Mouse (Mus musculus) ovary, postnatal 36 days (tissue): ENCODE measurements at regions not wholly inside any gene's neighbourhood (a gene's known extent, or its start where the extent isn't known, plus 50 kb on each side); places are given as distances from the start of the nearest gene placed in this dataset.

ENCODE experiments used
- DNase-seq: peaks from one replicate; pipeline ENCODE4 v3.0.0; 2022; ENCODE audit warnings: low spot score, mixed read lengths

DNA sequence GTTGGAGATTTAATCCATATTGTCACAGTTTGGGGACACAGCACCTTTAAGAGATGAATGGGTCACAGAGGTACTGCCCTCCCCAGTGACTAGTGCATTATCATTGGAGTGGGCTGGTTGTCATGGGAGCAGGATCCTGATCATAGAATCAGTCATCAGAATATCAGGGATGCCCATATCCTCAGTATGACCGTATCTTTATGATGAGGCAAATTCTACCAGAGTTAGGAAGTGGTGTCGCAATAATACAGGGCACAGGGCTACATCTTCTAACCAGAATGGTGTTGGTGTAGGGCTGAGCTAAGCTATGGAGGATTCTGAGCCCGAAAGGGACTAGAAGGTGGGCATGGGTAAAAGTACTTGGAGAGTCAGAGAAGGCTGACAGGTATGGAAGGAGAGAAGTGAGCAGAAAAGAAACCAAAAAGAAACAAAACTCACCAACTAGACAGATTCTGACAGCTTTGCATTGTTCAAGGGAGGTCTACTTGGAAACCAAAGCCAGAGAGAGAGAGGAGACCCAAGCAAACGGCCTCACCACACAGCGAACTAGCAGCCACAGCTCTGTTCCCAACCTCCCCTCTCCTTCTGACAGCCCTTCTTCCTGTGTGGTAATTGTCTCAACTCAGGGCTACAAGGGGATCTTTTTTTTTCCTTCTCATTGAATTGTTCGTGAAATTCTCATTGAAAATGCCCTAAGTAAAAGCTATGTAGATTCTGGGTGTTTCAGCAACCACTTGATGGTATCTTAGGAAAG is 129.2 kb downstream of the Lrrc30 start:
- DNase-seq = no peak

DNA sequence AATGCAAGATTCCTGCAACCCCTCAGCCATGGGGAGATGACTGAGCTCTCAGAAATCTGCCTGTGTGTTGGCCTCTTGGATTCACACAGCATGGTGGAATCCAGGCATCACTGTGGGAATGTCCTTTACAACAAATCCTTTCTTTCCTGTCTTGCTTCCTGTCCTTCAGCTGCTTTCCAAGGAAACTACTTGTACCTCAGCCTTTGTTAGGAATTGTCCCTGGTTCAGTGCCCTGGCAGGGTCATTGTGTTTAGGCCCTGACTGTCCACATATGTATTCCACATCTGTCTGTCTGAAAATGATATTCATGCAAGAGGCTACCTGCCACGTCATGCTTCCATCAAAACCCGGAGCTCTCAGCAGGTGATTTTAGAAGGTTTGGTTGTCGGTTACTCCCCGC is 129.9 kb downstream of the Lrrc30 start:
- DNase-seq = no peak

DNA sequence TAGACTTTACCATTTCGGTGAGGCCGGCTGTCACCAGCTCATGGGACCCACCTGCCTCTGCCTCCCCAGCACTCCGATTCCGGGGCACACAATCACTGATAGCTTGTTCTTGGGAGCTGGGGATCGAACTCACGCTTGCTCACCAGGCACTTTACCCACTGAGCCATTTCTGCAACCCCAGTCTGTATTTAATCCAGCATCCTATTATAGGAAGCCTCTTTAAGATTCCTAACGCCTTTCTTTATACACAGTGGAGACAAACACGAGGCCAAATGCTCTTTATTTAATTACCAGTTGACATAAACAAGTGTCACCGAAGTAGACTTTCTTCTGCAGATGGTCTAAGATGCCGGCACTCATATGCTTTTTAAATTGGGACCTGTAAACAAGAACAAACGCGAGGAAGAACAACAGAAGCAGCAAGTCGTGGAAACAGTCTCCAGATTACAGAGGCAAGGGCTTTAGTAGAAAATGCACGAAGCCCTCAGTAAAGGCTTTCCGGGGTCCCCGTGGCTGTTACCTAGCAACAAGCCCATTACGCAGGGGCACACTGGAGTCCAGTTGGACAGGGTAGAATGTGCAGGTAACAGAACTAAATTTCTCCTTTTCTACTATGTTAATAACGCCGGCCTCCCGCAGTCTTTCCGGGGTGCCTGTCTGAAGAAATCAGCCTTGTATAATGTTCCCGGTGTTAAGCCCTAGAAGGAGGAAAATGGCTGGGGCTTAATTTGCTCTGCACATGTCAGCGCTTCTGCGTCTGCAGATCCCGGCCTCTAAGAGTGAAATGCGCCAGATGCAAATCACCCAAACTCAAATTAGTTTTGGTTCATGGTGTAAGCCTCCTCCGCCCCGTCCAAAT is 132.5 kb downstream of the Lrrc30 start:
- DNase-seq = no peak

GRCm38 (mm10) chr17:67497380-67497779 is 135.1 kb downstream of the Lrrc30 start:
- DNase-seq = no peak

DNA sequence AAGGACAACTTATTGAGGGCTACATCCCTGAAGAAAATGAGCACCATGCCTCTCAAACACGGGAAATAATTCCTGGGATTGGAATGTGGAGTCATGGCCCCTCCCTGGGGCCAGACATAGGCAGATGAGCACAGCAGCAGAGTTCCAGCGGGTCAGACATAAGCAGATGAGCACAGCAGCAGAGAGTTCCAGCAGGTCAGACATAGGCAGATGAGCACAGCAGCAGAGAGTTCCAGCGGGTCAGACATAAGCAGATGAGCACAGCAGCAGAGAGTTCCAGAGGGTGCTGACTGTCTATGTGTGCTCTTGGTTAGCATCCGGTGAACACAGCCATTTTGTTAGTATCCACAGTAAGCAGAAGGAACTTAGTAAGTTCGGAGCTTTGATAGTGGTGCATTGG is 126.2 kb upstream of the Ptprm start:
- no peak for DNase-seq

- DNase-seq = peak; percentile 60
Measured at GRCm38 (mm10) chr17:67473137-67473536, 118.9 kb upstream of the Ptprm start.

GRCm38 (mm10) chr17:67458851-67459421 is 104.7 kb upstream of the Ptprm start:
- no peak for DNase-seq

- no peak for DNase-seq
Measured at GRCm38 (mm10) chr17:67451966-67452365, 97.7 kb upstream of the Ptprm start.

GRCm38 (mm10) chr17:67451081-67451480 is 96.8 kb upstream of the Ptprm start:
- DNase-seq = no peak

GRCm38 (mm10) chr17:67450021-67450420 is 95.8 kb upstream of the Ptprm start:
- DNase-seq = no peak

- DNase-seq = no peak
Measured at GRCm38 (mm10) chr17:67445986-67446385, 91.7 kb upstream of the Ptprm start.

DNA sequence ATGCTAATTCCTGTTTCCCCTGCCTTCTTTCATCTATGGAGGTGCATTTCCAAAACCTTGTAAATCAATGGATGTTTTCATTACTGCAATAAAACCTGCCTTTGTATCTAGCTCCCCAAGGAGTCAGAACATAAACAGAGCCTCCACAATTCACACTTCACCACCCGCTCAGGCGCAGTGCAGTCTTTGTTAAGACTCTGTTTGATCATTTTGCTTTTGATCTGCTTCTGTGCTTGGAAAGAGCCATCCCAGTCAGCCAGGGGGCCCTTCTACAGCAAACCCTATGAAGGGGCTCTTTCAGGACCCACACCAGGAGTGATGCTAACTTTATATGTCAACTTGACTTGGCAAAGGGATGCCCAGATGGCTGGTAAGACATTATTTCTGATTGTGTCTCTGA is 86.7 kb upstream of the Ptprm start:
- DNase-seq = no peak

DNA sequence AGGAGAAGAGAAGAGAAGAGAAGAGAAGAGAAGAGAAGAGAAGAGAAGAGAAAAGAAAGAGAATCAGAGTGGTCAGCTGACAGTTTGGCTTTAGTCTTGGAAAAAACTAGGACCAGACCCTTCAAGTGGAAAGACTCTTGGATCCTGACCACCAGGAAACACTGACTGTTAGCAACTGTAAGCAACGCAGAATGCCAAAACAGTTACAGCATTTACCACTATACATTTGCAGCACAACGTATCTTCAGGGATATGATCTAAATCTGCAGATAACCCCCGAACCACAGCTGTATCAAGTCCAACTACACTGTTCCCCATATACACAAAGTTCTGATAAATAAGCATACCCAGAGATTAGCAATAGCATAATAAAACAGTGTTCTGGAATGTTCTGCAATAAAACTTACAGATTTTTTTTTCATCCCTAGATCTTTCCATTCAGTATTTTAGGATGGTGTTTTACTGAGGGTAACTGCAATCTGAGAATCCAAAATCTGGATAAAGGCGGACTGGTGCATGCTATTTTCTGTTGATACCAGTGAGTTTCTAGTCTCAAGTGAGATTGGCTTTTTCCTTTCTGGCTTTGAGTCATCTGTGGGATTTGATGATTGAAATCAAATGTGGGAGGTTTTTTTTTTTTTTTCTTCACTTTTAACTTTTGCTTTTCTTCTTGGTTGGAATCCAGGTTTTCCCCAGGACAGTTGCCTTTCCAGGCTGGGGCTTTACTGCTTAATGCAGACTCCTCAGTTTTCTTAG is 65.9 kb upstream of the Ptprm start:
- no peak for DNase-seq

- DNase-seq = no peak
Measured at GRCm38 (mm10) chr17:67412546-67413250, 58.4 kb upstream of the Ptprm start.

- DNase-seq = no peak
Measured at GRCm38 (mm10) chr17:67409911-67410310, 55.7 kb upstream of the Ptprm start.

GRCm38 (mm10) chr17:67405934-67406333 is 51.7 kb upstream of the Ptprm start:
- DNase-seq = no peak
